Mouse (Mus musculus): ENCODE results near the gene Tmem53. TPM values are rescaled to one million over a fixed set of nuclear protein-coding genes. Genes with fewer than 3 reads are reported as not detected.
A peak's percentile ranks its signal among the peaks of the same experiment; 100 is the strongest.
"Not testable (repeated sequence)": the region's sequence is repeated elsewhere in the genome, so short reads cannot be mapped to it uniquely, and the experiment has no call there.

The Tmem53 gene
- total RNA-seq, 2 experiments from 2014 or later = 2.7 to 6.6 TPM

DNA sequence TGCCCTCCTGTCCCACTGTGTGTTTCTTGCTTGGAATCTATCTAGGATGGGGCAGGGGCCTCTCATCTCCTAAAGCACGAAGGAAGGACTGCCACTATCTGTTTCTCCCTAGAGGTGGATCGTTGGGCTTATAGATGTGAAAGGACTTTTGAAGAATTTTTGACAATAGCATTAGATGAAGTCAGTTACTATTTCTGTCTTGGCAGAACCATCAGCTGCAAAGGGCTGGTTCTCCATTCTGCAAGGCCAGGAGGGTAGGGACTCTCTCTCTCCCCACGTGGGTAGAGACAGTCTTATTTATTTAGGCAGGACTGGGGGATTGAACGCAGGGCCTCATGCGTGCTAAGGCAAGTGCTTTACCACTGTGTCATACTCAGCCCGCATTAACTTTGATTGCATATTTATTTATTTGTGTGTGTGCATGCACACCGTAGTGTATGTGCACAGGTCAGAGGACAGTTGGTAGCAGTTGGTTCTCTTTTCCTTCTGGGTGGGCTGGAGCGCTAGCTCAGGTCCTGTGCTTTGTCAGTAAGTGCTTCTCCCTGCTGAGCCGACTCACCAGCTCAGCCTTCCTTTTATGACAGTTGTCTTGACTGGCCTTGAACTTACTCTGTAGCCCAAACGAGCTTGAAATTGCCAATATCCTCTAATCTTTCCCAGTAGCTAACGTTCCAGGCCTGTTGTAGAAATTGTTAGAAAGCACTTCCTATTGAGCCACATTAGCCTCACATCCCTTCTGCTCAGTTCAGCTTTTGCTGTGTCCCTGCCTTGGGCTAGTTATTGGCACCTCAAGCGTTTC is 1.7 kb downstream of the Tmem53 start:
- Histone ChIP-seq H3K4me3 (no peak overlapping the region; the same call in 1 of the 2 replicates), H3K27ac (peak overlapping the region; percentile 84; the same call in 1 of the 2 replicates)
- DNase-seq = no peak
- no peak for TF ChIP-seq CTCF (IDR thresholded peaks at IDR 0.05)
- intact Hi-C loops (cut with DNase I) = no loop called here

DNA sequence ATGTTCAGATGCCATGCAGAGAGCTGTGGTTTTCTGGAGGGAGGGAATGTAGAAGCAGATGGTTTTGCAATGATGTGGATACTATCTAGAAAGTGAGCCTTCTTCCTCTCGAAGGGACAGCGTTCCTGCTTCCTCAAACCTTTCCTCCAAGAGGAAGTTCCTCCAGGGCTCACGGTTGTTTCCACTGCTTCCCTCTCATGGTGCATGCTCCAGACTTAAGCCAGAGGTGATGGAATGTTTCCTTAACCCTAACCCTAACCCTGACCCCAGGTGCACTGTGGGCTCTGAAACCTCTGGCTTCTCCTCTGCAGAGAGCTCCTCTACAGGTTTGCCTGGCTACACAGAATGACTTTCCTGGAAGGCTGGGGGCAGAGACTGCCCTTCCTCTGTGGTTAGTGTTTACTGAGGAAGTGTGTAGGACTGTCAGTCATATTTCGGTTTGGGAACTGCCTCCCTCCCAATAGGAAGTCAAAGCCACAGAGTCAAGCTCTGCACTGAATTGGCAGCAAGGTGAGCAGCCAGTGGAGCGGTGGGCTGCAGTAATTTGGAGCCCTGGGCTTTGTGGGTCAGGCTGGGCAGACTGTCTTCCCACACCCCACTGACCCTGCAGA is 2.4 kb downstream of the Tmem53 start:
- Histone ChIP-seq H3K27ac (no peak overlapping the region; the same call in 1 of the 2 replicates), H3K4me3 (no peak overlapping the region)
- intact Hi-C loops (cut with DNase I) = no loop called here
- DNase-seq = no peak
- TF ChIP-seq CTCF (IDR thresholded peaks at IDR 0.05) = no peak

DNA sequence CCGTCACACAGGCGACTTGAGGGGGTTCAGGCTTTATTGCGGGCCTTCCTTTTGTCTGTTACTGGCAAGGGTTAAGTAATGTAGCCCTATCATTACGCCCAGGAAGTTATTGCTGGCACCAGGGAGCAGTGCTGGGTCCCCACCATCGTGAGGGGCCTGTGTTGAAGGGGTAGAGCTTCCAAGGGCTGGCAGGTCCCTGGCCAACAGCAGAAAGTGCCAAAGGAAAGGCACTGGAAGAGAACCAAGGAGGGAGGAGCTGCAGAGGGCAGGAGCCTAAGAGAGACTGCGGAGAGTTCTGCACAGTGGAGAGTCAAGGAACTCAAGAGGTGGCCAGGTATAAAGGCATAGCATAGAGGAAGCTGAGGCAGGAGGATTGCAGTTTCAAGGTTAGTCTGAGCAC is 2.9 kb downstream of the Tmem53 start:
- intact Hi-C loops (cut with DNase I) = no loop called here

DNA sequence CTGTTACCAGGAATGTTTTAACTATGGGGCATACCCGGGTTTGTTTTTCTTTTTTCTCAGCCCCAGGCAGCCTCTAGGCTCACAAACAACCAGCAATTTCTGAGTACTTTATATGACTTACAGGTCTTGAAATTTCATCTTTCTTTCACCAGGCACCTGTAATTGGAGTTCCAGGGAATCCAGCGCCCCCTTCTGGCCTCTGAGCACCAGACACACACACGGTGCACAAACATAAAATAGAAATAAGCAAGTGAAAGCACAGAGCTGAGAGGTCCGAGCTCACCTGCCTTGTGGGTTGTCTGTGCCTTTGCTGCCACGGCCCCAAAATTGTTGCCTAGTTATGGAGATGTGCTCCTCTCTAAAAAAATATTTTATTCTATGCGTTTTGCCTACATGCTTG is 8.2 kb downstream of the Tmem53 start:
- DNase-seq; H3K4me3 ChIP-seq; intact Hi-C loops (cut with DNase I): not testable (repeated sequence)

More for the DNA sequence above, 2.9 kb downstream of the Tmem53 start:
- H3K27ac ChIP-seq = no peak overlapping the region
- no peak overlapping the region for H3K4me3 ChIP-seq
- no peak for TF ChIP-seq CTCF (IDR thresholded peaks at IDR 0.05)
- DNase-seq = no peak

DNA sequence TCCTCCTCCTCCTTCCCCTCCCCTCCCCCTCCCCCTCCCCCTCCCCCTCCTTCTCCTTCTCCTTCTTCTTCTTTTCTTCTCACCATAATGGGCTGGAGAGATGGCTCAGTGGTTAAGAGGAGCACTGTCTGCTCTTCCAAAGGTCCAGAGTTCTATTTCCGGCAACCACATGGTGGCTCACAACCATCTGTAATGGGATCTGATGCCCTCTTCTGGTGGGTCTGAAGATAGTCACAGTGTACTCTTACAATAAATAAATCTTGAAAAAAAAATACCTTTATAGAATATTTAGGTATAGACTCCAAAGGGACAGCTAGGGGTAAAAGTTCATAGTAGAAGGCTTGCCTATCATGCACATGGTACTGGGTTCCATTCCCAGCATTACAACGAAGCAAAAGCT is 9.5 kb downstream of the Tmem53 start:
- intact Hi-C loops (cut with DNase I) = no loop called here
- Histone ChIP-seq H3K4me3 (no peak overlapping the region), H3K27ac (no peak overlapping the region)
- no peak for TF ChIP-seq CTCF (IDR thresholded peaks at IDR 0.05)
- no peak for DNase-seq

More for the DNA sequence above, 8.2 kb downstream of the Tmem53 start:
- not testable (repeated sequence) for H3K27ac ChIP-seq

DNA sequence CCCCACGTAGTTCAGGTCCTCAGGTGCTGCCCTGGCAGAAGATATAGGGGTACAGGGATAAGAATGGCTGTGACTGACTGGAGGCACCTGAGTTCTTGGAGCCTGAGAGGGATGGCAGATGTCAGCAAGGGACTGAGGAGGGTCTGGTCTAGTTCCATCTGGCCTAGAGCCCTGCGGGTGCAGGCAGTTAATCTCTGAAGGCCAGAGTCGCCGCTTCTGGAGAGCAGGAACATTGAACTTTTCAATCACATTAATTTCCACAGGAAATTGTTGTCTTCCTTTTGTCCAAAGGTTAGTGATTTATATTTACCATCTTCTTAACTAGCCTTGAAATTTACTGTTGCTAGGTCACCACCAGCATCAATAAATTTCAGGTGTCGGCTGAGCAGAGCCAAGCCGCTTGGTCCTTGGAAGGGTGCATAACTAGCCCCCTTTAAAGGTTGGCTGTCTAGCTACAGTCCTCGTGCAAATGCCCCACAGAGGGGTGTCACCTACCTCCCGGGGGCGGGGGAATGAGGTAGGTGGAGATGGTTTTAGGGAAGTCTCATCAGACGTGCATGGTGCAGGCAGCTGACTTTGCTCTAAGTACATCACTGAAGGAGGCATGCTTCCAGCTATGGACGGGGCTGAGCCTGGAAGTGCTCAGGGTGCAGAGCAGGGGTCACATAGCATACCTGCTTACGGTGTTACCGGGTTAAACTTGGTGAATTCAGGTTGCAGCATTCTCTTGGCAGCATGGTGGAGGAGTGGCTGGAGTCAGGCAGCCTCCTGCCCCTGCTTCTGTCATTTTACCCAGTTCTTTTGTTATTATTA is 10.6 kb downstream of the Tmem53 start:
- DNase-seq = no peak
- Histone ChIP-seq H3K4me3 (no peak overlapping the region), H3K27ac (no peak overlapping the region)
- no peak for TF ChIP-seq CTCF (IDR thresholded peaks at IDR 0.05)
- intact Hi-C loops (cut with DNase I) = no loop called here

DNA sequence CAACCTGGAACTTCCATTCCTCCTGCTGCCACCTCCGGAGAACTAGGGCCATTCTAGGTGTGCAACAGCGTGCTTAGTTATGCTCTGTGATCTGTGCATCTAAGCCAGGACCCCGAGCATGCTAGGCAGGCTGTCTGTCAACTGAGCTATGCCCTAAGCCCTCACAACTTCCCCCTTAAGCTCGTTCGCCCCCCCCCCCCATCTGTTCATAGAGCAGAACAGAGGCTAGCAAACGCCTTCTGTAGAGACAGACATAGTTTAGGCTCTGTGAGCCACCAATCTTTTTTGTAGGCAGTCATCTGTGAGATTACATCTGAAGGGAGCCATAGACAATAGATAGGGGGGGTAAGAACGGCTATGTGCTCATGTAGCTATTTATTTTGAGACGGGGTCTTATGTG is 11.2 kb downstream of the Tmem53 start:
- Histone ChIP-seq H3K4me3 (no peak overlapping the region), H3K27ac (no peak overlapping the region)
- intact Hi-C loops (cut with DNase I) = no loop called here
- DNase-seq = no peak
- TF ChIP-seq CTCF (IDR thresholded peaks at IDR 0.05) = no peak

DNA sequence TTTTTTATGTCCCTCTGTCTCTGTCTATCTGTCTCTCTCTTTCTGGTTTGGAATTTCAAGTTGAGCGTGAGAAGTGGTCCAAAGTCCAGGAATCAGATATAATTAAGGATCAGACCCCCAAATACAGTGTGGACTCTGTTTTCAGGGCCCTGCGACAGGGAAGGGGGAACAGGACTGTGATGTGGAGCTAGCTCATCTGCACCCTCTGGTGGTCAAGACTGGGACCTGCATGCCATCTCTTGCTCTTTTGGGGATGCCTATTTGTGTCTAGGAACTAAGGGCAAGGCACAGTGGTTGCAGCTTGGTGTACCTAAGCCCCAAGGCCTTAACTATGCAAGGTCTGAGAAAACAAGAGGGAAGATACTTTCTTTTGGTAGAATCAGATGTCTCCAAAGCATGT is 15.5 kb downstream of the Tmem53 start:
- Histone ChIP-seq H3K27ac (no peak overlapping the region), H3K4me3 (no peak overlapping the region)
- peak; percentile 80 for DNase-seq
- TF ChIP-seq CTCF (IDR thresholded peaks at IDR 0.05) = peak; percentile 96
- intact Hi-C loops (cut with DNase I) = no loop called here

DNA sequence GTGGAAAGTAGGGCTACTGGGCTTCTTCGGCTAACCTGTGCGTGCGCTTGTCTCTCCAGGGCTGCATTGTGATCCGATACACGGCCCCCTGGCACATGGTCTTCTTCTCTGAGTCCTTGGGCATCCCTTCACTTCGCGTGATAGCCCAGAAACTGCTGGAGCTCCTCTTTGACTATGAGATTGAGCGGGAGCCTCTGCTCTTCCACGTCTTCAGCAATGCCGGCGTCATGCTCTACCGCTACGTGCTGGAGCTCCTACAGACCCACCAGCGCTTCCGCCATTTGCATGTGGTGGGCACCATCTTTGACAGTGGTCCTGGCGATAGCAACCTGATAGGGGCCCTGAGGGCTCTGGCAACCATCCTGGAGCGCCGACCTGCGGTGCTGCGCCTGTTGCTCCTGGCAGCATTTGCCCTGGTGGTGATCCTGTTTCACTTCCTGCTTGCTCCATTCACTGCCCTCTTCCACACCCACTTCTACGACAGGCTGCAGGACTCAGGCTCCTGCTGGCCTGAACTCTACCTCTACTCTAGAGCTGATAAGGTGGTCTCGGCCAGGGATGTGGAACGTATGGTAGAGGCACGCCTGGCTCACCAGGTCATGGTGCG is 16.2 kb downstream of the Tmem53 start:
- no peak overlapping the region for H3K4me3 ChIP-seq
- TF ChIP-seq CTCF (IDR thresholded peaks at IDR 0.05) = no peak
- intact Hi-C loops (cut with DNase I) = no loop called here
- peak; percentile 27 for DNase-seq
- no peak overlapping the region for H3K27ac ChIP-seq

DNA sequence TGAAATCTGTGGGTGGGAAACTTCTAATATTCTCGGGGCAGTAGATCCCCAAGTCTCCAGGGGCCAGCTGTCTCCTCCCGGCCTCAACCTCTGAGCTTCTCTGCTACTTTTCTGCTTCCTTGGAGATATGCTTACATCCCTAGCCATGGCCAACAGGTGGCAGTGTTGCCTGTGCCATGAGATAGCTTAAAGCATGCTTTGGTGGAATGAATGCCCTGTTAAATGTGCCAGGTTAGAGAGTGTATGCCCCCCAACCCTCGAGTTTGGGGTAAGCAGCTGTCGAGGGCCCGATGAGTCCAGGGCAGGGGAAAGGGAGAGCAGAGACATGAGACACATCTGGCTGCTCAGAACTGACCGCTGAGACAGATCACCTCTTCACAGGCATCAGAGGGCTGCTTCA is 18.5 kb downstream of the Tmem53 start:
- TF ChIP-seq CTCF (IDR thresholded peaks at IDR 0.05) = peak; percentile 94
- intact Hi-C loops (cut with DNase I) = loop anchor here (1.0 to 10.0 kb wide), 4 partner anchors 43 to 405 kb away; no protein-coding TSS in a partner anchor
- Histone ChIP-seq H3K4me3 (no peak overlapping the region), H3K27ac (no peak overlapping the region)
- DNase-seq = peak; percentile 78

DNA sequence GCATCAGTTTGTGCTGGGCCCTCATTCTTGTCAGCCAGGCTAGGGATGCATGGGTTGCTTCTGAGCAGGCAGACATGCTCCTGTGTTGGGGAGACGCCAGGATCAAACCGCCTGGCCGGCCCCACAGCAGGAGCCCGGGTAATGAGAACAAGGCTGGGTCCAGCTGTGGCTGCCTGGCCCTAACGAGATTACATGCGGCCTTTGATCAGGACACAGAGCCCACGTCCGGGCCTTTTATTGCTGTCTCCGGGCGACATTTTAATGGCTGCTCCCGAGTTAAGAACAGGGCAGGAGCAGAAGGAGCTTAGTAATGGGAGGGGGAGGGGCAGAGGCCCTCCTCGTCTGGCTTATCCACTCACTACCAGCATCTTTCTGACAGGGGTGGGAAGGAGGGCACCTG is 20.7 kb downstream of the Tmem53 start:
- intact Hi-C loops (cut with DNase I) = loop anchor here (5.0 to 10.0 kb wide), 2 partner anchors 255 to 402 kb away; no protein-coding TSS in a partner anchor
- Histone ChIP-seq H3K27ac (no peak overlapping the region), H3K4me3 (no peak overlapping the region)
- no peak for DNase-seq
- TF ChIP-seq CTCF (IDR thresholded peaks at IDR 0.05) = no peak

DNA sequence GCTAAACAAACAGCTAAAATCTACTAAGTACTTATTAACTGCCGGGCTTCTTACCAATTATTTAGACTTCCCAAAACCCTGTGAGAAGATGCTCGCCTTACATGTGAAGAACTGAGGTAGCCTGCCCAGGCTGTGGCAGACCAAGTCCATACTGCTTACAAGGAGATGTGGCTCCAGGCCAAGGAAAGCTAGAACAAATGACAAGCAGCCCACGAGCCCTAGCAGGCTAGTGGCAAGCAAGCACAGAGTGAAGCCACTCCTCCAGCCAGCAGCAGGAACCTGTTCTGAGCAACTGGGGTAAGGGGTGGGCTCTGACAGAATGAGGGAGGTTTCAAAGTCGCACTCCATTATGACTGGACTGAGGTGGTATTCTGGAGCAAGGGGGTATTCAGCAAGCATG is 23.0 kb downstream of the Tmem53 start:
- no peak for TF ChIP-seq CTCF (IDR thresholded peaks at IDR 0.05)
- H3K27ac ChIP-seq = no peak overlapping the region
- no peak for DNase-seq
- H3K4me3 ChIP-seq = no peak overlapping the region
- intact Hi-C loops (cut with DNase I) = loop anchor here (5.0 to 10.0 kb wide), 2 partner anchors 253 to 400 kb away; no protein-coding TSS in a partner anchor

Data from gastrocnemius, adult 2 months (tissue).